Mouse (Mus musculus) liver, embryonic 14.5 days (tissue): Measurements from ENCODE around the gene Fbxw7. TPM values are rescaled to one million over a fixed set of nuclear protein-coding genes. Genes with fewer than 3 reads are reported as not detected.

ENCODE experiments used
- ATAC-seq: fragments of 200-750 bp; cut with Nextera tagmentation; 2 replicates; pipeline ENCODE4 v1.8.0; 2017; ENCODE audit warnings: moderate number of reproducible peaks, mild to moderate bottlenecking, moderate library complexity; ENCODE audit not compliant: insufficient read depth
- DNase-seq, 3 experiments: peaks; one replicate each; pipeline ENCODE4 v3.0.0-alpha.2; 2012 to 2013; ENCODE audit warnings: low read depth in 3 of 3, low spot score in 3 of 3
- H3K27ac ChIP-seq: fragments of 300-500 bp; sonication (generic); 2 replicates; pipeline ENCODE4 v1.5.1; 2014; ENCODE audit warnings: moderate library complexity, mild to moderate bottlenecking, control low read depth, inconsistent platforms
- H3K27me3 ChIP-seq: fragments of 300-500 bp; sonication (generic); 2 replicates; pipeline ENCODE4 v1.6.1; 2014; ENCODE audit warnings: mild to moderate bottlenecking, low read length, moderate library complexity; ENCODE audit not compliant: control insufficient read depth, insufficient read depth
- H3K36me3 ChIP-seq: fragments of 300-500 bp; sonication (generic); replicated peaks from 2 replicates; pipeline ENCODE4 v1.6.1; 2014; ENCODE audit warnings: low read depth; ENCODE audit not compliant: control insufficient read depth, insufficient read depth
- H3K4me1 ChIP-seq, 2 experiments: fragments of 200-500 bp in 1 of 2; fragments of 300-500 bp in 1 of 2; sonication (generic) in 1 of 2; replicated peaks; 2 replicates each; pipeline ENCODE4 v1.6.1; 2012 to 2014; ENCODE audit warnings: antibody characterized with exemption in 1 of 2, inconsistent platforms in 1 of 2, low read length in 1 of 2; ENCODE audit not compliant: control insufficient read depth in 2 of 2, insufficient read depth in 2 of 2
- H3K4me2 ChIP-seq: fragments of 300-500 bp; sonication (generic); 2 replicates; pipeline ENCODE4 v1.6.1; 2014; ENCODE audit warnings: low read depth, mild to moderate bottlenecking, control low read depth, moderate library complexity
- H3K4me3 ChIP-seq, 2 experiments: fragments of 200-500 bp in 1 of 2; fragments of 300-500 bp in 1 of 2; sonication (generic) in 1 of 2; 2 replicates each; pipeline ENCODE4 v1.5.1; 2012 to 2014; ENCODE audit warnings: low read depth in 2 of 2, low read length in 2 of 2, mild to moderate bottlenecking in 2 of 2, control low read depth in 1 of 2, inconsistent platforms in 1 of 2, moderate library complexity in 1 of 2; ENCODE audit not compliant: insufficient read depth in 1 of 2
- H3K9ac ChIP-seq: fragments of 300-500 bp; sonication (generic); replicated peaks from 2 replicates; pipeline ENCODE4 v1.6.1; 2014; ENCODE audit warnings: mild to moderate bottlenecking, control low read depth, moderate library complexity
- H3K9me3 ChIP-seq: fragments of 300-500 bp; sonication (generic); 2 replicates; pipeline ENCODE4 v1.6.1; 2016; ENCODE audit warnings: low read length, mixed read lengths; ENCODE audit not compliant: control insufficient read depth
- CTCF ChIP-seq: IDR thresholded peaks from 2 replicates; pipeline ENCODE4 v1.5.1; 2016; ENCODE audit warnings: antibody characterized with exemption, low read depth, control low read depth
- EP300 ChIP-seq: IDR thresholded peaks from 2 replicates; pipeline ENCODE4 v1.6.1; 2016; ENCODE audit warnings: antibody characterized with exemption, low read depth
- WGBS: fragments of 180-500 bp; shearing (Covaris S2); extraction: QIAGEN DNeasy Blood & Tissue Kit; methylation state at CpG from one replicate; pipeline ENCODE4 v1.1.7; 2014; ENCODE audit not compliant: insufficient replicate concordance; 5-methylcytosine and 5-hydroxymethylcytosine counted together
- polyA plus RNA-seq, 2 experiments: library from polyadenylated mRNA; depleted of rRNA in 1 of 2; stranded (reverse) in 1 of 2; unstranded in 1 of 2; fragments of >200 nt; fragmentation: Nextera tagmentation in 1 of 2; extraction: Ambion mirVana in 1 of 2; gene quantifications; 2 replicates each; pipeline versions ENCODE4 v1.2.1 to v1.2.3; 2012 to 2014

The Fbxw7 gene
- polyA plus RNA-seq, 2 experiments: 2.4 to 2.5 TPM

- ATAC-seq: no peak
These were observed 167.6 kb downstream of the Fbxw7 start for GRCm38 (mm10) chr3:84982688-84983087.

GRCm38 (mm10) chr3:84985121-84985625 lies 170.1 kb downstream of the Fbxw7 start:
- no peak overlapping the region for H3K9ac ChIP-seq
- H3K9me3 ChIP-seq: no peaks in the 10 kb centered on the region
- no peaks in the 10 kb centered on the region for H3K27me3 ChIP-seq
- no peak overlapping the region for H3K27ac ChIP-seq
- 74% methylated on average over 8 of the region's 8 CpGs for WGBS
- H3K36me3 ChIP-seq: no peaks in the 10 kb centered on the region
- ATAC-seq: no peak
- no peak overlapping the region for H3K4me3 ChIP-seq
- TF ChIP-seq EP300: no peak
- TF ChIP-seq CTCF: no peak
- H3K4me1 ChIP-seq: no peaks in the 10 kb centered on the region
- H3K4me2 ChIP-seq: no peak overlapping the region
- no peak for DNase-seq

More at GRCm38 (mm10) chr3:84982688-84983087, 167.6 kb downstream of the Fbxw7 start:
- Histone ChIP-seq H3K36me3 (no peaks in the 10 kb centered on the region), H3K27ac (no peak overlapping the region), H3K27me3 (no peaks in the 10 kb centered on the region), H3K9ac (no peak overlapping the region), H3K4me1 (no peaks in the 10 kb centered on the region), H3K4me3 (no peak overlapping the region), H3K4me2 (no peak overlapping the region), H3K9me3 (no peaks in the 10 kb centered on the region)
- TF ChIP-seq CTCF: no peak
- TF ChIP-seq EP300: no peak
- no peak for DNase-seq
- 67% methylated on average over 4 of the region's 4 CpGs for WGBS

GRCm38 (mm10) chr3:84988880-84989279 lies 173.8 kb downstream of the Fbxw7 start:
- H3K9me3 ChIP-seq: no peaks in the 10 kb centered on the region
- H3K4me3 ChIP-seq: no peak overlapping the region
- ATAC-seq (no peak), DNase-seq (no peak)
- no peak for TF ChIP-seq EP300
- no peak for TF ChIP-seq CTCF
- 61% methylated on average over 4 of the region's 4 CpGs for WGBS
- H3K9ac ChIP-seq: no peak overlapping the region
- H3K4me1 ChIP-seq: no peaks in the 10 kb centered on the region
- no peak overlapping the region for H3K4me2 ChIP-seq
- H3K36me3 ChIP-seq: no peaks in the 10 kb centered on the region
- no peak overlapping the region for H3K27ac ChIP-seq
- no peaks in the 10 kb centered on the region for H3K27me3 ChIP-seq

GRCm38 (mm10) chr3:85005257-85005656 lies 190.2 kb downstream of the Fbxw7 start:
- DNase-seq (no peak), ATAC-seq (no peak)
- no peaks in the 10 kb centered on the region for H3K27me3 ChIP-seq
- no peak overlapping the region for H3K4me2 ChIP-seq
- TF ChIP-seq CTCF: no peak
- no peak for TF ChIP-seq EP300
- 63% methylated on average over 2 of the region's 2 CpGs for WGBS
- no peak overlapping the region for H3K27ac ChIP-seq
- H3K9ac ChIP-seq: no peak overlapping the region
- H3K36me3 ChIP-seq: no peaks in the 10 kb centered on the region
- no peak overlapping the region for H3K4me3 ChIP-seq
- no peaks in the 10 kb centered on the region for H3K9me3 ChIP-seq
- H3K4me1 ChIP-seq: no peaks in the 10 kb centered on the region

GRCm38 (mm10) chr3:85012889-85013288 lies 197.8 kb downstream of the Fbxw7 start:
- WGBS: 56% methylated on average over 6 of the region's 6 CpGs
- Histone ChIP-seq H3K9ac (no peak overlapping the region), H3K36me3 (no peaks in the 10 kb centered on the region), H3K9me3 (no peaks in the 10 kb centered on the region), H3K27ac (no peak overlapping the region), H3K4me2 (no peak overlapping the region), H3K27me3 (no peaks in the 10 kb centered on the region), H3K4me3 (no peak overlapping the region), H3K4me1 (no peaks in the 10 kb centered on the region)
- DNase-seq (no peak), ATAC-seq (no peak)
- no peak for TF ChIP-seq CTCF
- TF ChIP-seq EP300: no peak
